Mouse (Mus musculus): ENCODE results near the gene Abhd5. TPM values are rescaled to one million over a fixed set of nuclear protein-coding genes. Genes with fewer than 3 reads are reported as not detected.

Gene Abhd5
- polyA plus RNA-seq, 1 experiment from 2014 or later, result 15.9 TPM

DNA sequence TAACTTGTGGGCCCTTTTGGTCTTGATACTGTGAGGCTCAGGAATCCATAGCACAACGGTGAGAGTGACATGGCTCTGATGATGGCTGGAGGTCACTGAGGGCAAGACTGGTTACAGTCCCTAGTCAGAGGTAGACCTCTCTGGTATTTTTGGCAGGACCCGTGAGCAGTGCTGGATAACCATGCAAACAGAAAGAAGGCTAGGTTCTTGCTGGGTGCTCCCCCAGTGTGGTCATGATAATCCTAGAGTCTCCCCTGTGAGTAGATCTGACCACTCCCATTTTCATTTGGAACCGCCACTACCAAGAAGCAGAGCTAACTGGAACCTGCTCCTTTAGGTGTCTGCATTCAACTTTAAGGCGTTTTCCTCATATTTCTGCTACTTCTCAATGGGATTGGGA lies 1.5 kb downstream of the Abhd5 start:
- no peaks in the 10 kb centered on the region for H3K4me1 ChIP-seq (ENCODE audit: control insufficient read depth, insufficient read depth, low read length)
- H3K9me3 ChIP-seq (replicated peaks; ENCODE audit: control insufficient read depth, low read length), result no peaks in the 10 kb centered on the region
- no peak overlapping the region for H3K4me3 ChIP-seq (ENCODE audit: low read depth, low read length)
- H3K27me3 ChIP-seq (ENCODE audit: control insufficient read depth, insufficient read depth, low read length), result no peaks in the 10 kb centered on the region
- WGBS (ENCODE audit: insufficient replicate concordance), result 68% methylated on average over 4 of the region's 4 CpGs
- no peak for ATAC-seq (replicated peaks; ENCODE audit: insufficient number of reproducible peaks, low FRiP score, low TSS enrichment)
- H3K36me3 ChIP-seq (ENCODE audit: control insufficient read depth, insufficient read depth, low read length), result no peaks in the 10 kb centered on the region
- H3K27ac ChIP-seq (ENCODE audit: low read depth, low read length), result no peak overlapping the region
- H3K4me2 ChIP-seq, result peak overlapping the region; percentile 24; the same call in 1 of the 2 replicates
- no peak overlapping the region for H3K9ac ChIP-seq (ENCODE audit: low read depth, low read length)

GRCm38 (mm10) chr9:122354240-122354639 lies 2.8 kb downstream of the Abhd5 start:
- WGBS (ENCODE audit: insufficient replicate concordance), result 82% methylated on average over 3 of the region's 3 CpGs
- Histone ChIP-seq H3K9me3 (replicated peaks; ENCODE audit: control insufficient read depth, low read length) (no peaks in the 10 kb centered on the region), H3K4me2 (no peak overlapping the region)

GRCm38 (mm10) chr9:122357073-122357472 lies 5.7 kb downstream of the Abhd5 start:
- Histone ChIP-seq H3K9me3 (replicated peaks; ENCODE audit: control insufficient read depth, low read length) (no peaks in the 10 kb centered on the region), H3K4me1 (ENCODE audit: control insufficient read depth, insufficient read depth, low read length) (no peaks in the 10 kb centered on the region), H3K36me3 (ENCODE audit: control insufficient read depth, insufficient read depth, low read length) (no peaks in the 10 kb centered on the region), H3K27me3 (ENCODE audit: control insufficient read depth, insufficient read depth, low read length) (no peaks in the 10 kb centered on the region), H3K27ac (ENCODE audit: low read depth, low read length) (no peak overlapping the region), H3K4me2 (no peak overlapping the region), H3K9ac (ENCODE audit: low read depth, low read length) (no peak overlapping the region), H3K4me3 (ENCODE audit: low read depth, low read length) (no peak overlapping the region)
- WGBS (ENCODE audit: insufficient replicate concordance), result 83% methylated on average over 1 of the region's 1 CpGs
- ATAC-seq (replicated peaks; ENCODE audit: insufficient number of reproducible peaks, low FRiP score, low TSS enrichment), result no peak

More at GRCm38 (mm10) chr9:122354240-122354639, 2.8 kb downstream of the Abhd5 start:
- H3K9ac ChIP-seq (ENCODE audit: low read depth, low read length), result no peak overlapping the region
- ATAC-seq (replicated peaks; ENCODE audit: insufficient number of reproducible peaks, low FRiP score, low TSS enrichment), result no peak
- H3K27me3 ChIP-seq (ENCODE audit: control insufficient read depth, insufficient read depth, low read length), result no peaks in the 10 kb centered on the region
- H3K27ac ChIP-seq (ENCODE audit: low read depth, low read length), result no peak overlapping the region
- no peaks in the 10 kb centered on the region for H3K36me3 ChIP-seq (ENCODE audit: control insufficient read depth, insufficient read depth, low read length)
- no peaks in the 10 kb centered on the region for H3K4me1 ChIP-seq (ENCODE audit: control insufficient read depth, insufficient read depth, low read length)
- no peak overlapping the region for H3K4me3 ChIP-seq (ENCODE audit: low read depth, low read length)

DNA sequence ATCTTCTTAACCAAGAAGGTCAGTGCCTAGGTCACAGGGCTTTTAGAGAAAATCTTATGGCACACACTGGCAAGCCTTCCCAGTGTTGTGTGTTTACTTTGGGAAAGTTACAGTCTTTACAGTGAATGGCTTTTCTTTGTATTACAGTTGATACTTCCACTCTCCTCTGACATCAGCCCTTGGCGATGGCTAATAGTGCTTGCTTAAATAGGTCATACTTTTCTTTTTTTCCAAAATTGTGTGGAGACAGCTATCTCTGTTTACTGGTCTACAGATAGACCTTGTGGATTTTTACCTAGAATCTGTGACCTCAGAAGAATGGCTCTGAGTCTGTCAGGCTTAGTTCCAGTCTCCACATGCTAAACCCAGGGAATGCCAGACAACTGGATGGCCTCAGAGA lies 6.2 kb downstream of the Abhd5 start:
- H3K36me3 ChIP-seq (ENCODE audit: control insufficient read depth, insufficient read depth, low read length), result no peaks in the 10 kb centered on the region
- H3K27ac ChIP-seq (ENCODE audit: low read depth, low read length), result no peak overlapping the region
- no peaks in the 10 kb centered on the region for H3K4me1 ChIP-seq (ENCODE audit: control insufficient read depth, insufficient read depth, low read length)
- H3K9me3 ChIP-seq (replicated peaks; ENCODE audit: control insufficient read depth, low read length), result no peaks in the 10 kb centered on the region
- H3K4me2 ChIP-seq, result no peak overlapping the region
- no peaks in the 10 kb centered on the region for H3K27me3 ChIP-seq (ENCODE audit: control insufficient read depth, insufficient read depth, low read length)
- 85% methylated on average over 1 of the region's 1 CpGs for WGBS (ENCODE audit: insufficient replicate concordance)
- H3K4me3 ChIP-seq (ENCODE audit: low read depth, low read length), result no peak overlapping the region
- H3K9ac ChIP-seq (ENCODE audit: low read depth, low read length), result no peak overlapping the region
- ATAC-seq (replicated peaks; ENCODE audit: insufficient number of reproducible peaks, low FRiP score, low TSS enrichment), result no peak

DNA sequence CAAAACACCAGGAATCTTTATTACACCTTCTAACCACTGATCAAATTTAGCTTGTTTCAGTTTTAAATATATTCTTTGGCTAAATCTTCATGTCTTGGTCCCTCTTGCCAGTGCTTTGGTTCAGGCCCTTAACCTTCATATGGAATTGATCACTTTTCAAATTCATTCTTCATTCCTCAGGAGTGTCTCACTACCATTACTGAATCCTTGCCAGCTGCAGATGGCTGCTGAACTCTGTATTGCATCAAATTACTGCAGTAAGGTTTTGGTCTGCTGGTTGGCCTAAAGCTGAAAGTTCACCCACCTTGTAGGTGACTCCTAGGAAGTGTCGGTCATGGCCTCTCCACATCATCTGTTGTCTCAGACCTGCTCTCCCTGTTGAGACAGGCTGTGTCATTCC lies 12.8 kb downstream of the Abhd5 start:
- Histone ChIP-seq H3K4me2 (no peak overlapping the region), H3K27me3 (ENCODE audit: control insufficient read depth, insufficient read depth, low read length) (no peaks in the 10 kb centered on the region), H3K27ac (ENCODE audit: low read depth, low read length) (no peak overlapping the region), H3K4me3 (ENCODE audit: low read depth, low read length) (no peak overlapping the region), H3K4me1 (ENCODE audit: control insufficient read depth, insufficient read depth, low read length) (no peaks in the 10 kb centered on the region), H3K36me3 (ENCODE audit: control insufficient read depth, insufficient read depth, low read length) (no peaks in the 10 kb centered on the region), H3K9ac (ENCODE audit: low read depth, low read length) (no peak overlapping the region), H3K9me3 (replicated peaks; ENCODE audit: control insufficient read depth, low read length) (no peaks in the 10 kb centered on the region)
- no peak for ATAC-seq (replicated peaks; ENCODE audit: insufficient number of reproducible peaks, low FRiP score, low TSS enrichment)
- 87% methylated on average over 1 of the region's 1 CpGs for WGBS (ENCODE audit: insufficient replicate concordance)

- 93% methylated on average over 6 of the region's 6 CpGs for WGBS (ENCODE audit: insufficient replicate concordance)
- no peak overlapping the region for H3K4me2 ChIP-seq
- no peak for ATAC-seq (replicated peaks; ENCODE audit: insufficient number of reproducible peaks, low FRiP score, low TSS enrichment)
Observed at GRCm38 (mm10) chr9:122370292-122370794, 18.9 kb downstream of the Abhd5 start.

GRCm38 (mm10) chr9:122372506-122372905 lies 21.1 kb downstream of the Abhd5 start:
- no peak for ATAC-seq (replicated peaks; ENCODE audit: insufficient number of reproducible peaks, low FRiP score, low TSS enrichment)
- Histone ChIP-seq H3K36me3 (ENCODE audit: control insufficient read depth, insufficient read depth, low read length) (no peaks in the 10 kb centered on the region), H3K4me1 (ENCODE audit: control insufficient read depth, insufficient read depth, low read length) (peaks cover 9% of the 10 kb centered on the region; the same call in 1 of the 2 replicates), H3K27ac (ENCODE audit: low read depth, low read length) (no peak overlapping the region), H3K4me3 (ENCODE audit: low read depth, low read length) (no peak overlapping the region), H3K9ac (ENCODE audit: low read depth, low read length) (no peak overlapping the region), H3K9me3 (replicated peaks; ENCODE audit: control insufficient read depth, low read length) (no peaks in the 10 kb centered on the region), H3K27me3 (ENCODE audit: control insufficient read depth, insufficient read depth, low read length) (no peaks in the 10 kb centered on the region), H3K4me2 (no peak overlapping the region)
- 30% methylated on average over 4 of the region's 4 CpGs for WGBS (ENCODE audit: insufficient replicate concordance)

More at GRCm38 (mm10) chr9:122370292-122370794, 18.9 kb downstream of the Abhd5 start:
- Histone ChIP-seq H3K4me3 (ENCODE audit: low read depth, low read length) (no peak overlapping the region), H3K4me1 (ENCODE audit: control insufficient read depth, insufficient read depth, low read length) (peaks cover 9% of the 10 kb centered on the region; the same call in 1 of the 2 replicates), H3K9me3 (replicated peaks; ENCODE audit: control insufficient read depth, low read length) (no peaks in the 10 kb centered on the region), H3K27ac (ENCODE audit: low read depth, low read length) (no peak overlapping the region), H3K27me3 (ENCODE audit: control insufficient read depth, insufficient read depth, low read length) (no peaks in the 10 kb centered on the region), H3K36me3 (ENCODE audit: control insufficient read depth, insufficient read depth, low read length) (no peaks in the 10 kb centered on the region), H3K9ac (ENCODE audit: low read depth, low read length) (no peak overlapping the region)

DNA sequence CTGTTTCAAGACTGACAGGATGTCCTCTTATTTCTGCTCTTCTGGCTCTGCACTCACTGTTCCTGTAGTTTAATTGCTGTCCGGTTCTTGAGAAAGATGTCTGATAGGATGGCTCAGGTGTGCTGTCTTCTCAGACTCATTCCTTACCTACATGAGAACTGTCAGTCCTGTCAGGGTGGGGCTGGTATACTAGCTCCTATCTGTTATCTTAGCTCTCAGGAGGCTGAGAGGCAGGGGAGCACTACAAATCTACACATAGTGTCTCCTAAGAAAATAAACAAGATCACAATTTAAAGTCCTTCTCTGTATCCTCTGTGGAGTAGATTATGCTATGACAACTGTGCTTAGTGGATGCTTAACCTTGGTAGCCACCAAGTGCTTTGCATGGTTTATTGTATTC lies 21.6 kb downstream of the Abhd5 start:
- WGBS (ENCODE audit: insufficient replicate concordance), result 65% methylated on average over 1 of the region's 1 CpGs
- no peaks in the 10 kb centered on the region for H3K27me3 ChIP-seq (ENCODE audit: control insufficient read depth, insufficient read depth, low read length)
- no peak overlapping the region for H3K4me2 ChIP-seq
- H3K4me1 ChIP-seq (ENCODE audit: control insufficient read depth, insufficient read depth, low read length), result peaks cover 9% of the 10 kb centered on the region; the same call in 1 of the 2 replicates
- no peak overlapping the region for H3K4me3 ChIP-seq (ENCODE audit: low read depth, low read length)
- no peaks in the 10 kb centered on the region for H3K36me3 ChIP-seq (ENCODE audit: control insufficient read depth, insufficient read depth, low read length)
- no peaks in the 10 kb centered on the region for H3K9me3 ChIP-seq (replicated peaks; ENCODE audit: control insufficient read depth, low read length)
- H3K27ac ChIP-seq (ENCODE audit: low read depth, low read length), result no peak overlapping the region
- ATAC-seq (replicated peaks; ENCODE audit: insufficient number of reproducible peaks, low FRiP score, low TSS enrichment), result no peak
- no peak overlapping the region for H3K9ac ChIP-seq (ENCODE audit: low read depth, low read length)

DNA sequence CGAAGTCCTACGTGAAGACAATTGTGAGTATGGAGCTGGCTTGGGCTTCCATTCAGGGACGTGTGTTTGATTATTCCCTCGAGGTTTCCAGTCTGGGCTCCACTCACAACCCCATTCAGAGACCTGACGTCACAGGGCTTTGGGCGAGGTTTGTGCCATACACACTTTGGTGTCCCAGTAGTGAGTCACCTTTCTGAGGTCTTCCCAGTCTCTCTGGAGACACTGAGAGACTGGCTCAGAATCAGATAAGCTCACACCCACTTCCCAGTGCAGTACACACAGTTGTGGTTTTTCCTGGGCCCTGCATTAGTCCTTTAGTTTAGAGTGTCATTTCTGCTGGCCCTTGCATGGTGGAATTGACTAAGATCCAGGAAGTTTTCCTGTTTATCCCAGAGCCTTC lies 27.6 kb downstream of the Abhd5 start:
- no peaks in the 10 kb centered on the region for H3K9me3 ChIP-seq (replicated peaks; ENCODE audit: control insufficient read depth, low read length)
- ATAC-seq (replicated peaks; ENCODE audit: insufficient number of reproducible peaks, low FRiP score, low TSS enrichment), result no peak
- H3K4me1 ChIP-seq (ENCODE audit: control insufficient read depth, insufficient read depth, low read length), result no peaks in the 10 kb centered on the region
- no peak overlapping the region for H3K9ac ChIP-seq (ENCODE audit: low read depth, low read length)
- H3K27ac ChIP-seq (ENCODE audit: low read depth, low read length), result no peak overlapping the region
- WGBS (ENCODE audit: insufficient replicate concordance), result 86% methylated on average over 6 of the region's 6 CpGs
- peaks cover 2% of the 10 kb centered on the region; the same call in 1 of the 2 replicates for H3K36me3 ChIP-seq (ENCODE audit: control insufficient read depth, insufficient read depth, low read length)
- no peaks in the 10 kb centered on the region for H3K27me3 ChIP-seq (ENCODE audit: control insufficient read depth, insufficient read depth, low read length)
- no peak overlapping the region for H3K4me3 ChIP-seq (ENCODE audit: low read depth, low read length)
- no peak overlapping the region for H3K4me2 ChIP-seq
